Mouse (Mus musculus) hindlimb bud, embryonic 11.5 days (tissue): ENCODE measurements around the gene Zeb2.

Experiments
- DNase-seq: peaks from one replicate; pipeline ENCODE4 v3.0.0-alpha.2; 2012; ENCODE audit warnings: low read depth, low spot score; ENCODE audit errors: extremely low spot score

The Zeb2 gene

DNA sequence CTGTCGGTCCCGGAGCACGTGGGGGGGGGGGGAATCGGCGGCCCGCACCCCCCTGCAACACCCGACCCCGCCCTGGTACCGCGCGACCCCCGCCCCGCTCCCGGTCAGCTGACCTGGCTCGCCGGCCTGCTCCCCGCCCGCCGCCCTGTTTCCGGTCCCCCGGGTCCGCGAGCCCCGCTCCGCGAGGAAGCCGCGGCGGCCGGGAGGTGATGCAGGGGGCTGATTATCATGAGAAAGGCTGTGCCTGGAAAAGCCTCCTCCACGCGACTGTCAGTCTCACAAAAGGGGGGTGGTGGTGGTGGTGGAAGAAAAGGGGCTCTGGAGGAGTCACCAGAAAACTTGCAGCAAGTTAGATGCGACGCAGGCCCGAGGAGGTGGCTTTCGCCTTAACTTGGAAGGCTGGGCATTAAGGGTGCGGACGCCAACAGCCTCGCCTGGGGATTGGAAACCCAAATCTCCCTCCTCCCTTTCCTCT is at the start of gene Zeb2:
Gene Zeb2 (minus strand): TSS at position 309 of the 475 bp plus-strand sequence.
- no peak for DNase-seq

DNA sequence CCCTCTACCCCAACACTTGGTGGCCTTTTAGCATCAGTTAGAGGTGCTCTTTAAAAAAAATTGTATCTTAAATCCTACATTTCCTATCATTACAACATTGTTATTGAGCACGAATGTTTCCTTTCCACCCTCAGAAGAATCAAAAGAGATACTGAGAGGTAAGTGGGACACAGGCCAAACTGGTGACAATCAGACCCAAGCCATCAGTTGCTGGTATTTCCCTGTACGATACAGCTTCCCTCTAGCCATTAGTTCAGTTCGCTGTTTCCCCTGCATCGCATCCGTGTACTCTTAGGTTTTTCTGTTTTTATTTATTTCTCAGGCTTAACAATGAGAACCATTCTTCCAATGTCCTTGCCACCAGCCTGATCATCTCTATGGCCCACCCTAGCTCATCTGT is 41.6 kb upstream of the Zeb2 start:
- no peak for DNase-seq

DNA sequence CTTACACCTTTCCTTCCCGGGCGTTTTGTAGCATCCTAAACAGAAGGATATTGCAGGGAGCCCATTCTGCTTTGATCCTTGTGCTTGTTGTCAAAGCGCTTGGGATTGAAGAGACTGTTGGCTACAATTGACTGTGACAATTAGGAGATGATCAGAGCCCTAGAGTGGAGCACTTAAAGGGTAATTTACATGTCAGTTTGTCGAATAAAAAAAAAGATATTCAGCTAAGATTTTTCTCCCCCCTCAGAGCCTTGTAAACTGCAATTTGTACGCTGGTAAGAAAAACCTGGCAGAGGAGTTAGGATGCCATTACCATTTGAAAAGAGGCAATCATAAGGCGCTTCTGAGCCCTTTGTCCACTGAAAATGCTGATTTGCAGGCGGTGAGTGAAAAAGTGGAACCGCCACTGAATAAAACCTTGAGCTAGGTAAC is 41.2 kb upstream of the Zeb2 start:
- no peak for DNase-seq

DNA sequence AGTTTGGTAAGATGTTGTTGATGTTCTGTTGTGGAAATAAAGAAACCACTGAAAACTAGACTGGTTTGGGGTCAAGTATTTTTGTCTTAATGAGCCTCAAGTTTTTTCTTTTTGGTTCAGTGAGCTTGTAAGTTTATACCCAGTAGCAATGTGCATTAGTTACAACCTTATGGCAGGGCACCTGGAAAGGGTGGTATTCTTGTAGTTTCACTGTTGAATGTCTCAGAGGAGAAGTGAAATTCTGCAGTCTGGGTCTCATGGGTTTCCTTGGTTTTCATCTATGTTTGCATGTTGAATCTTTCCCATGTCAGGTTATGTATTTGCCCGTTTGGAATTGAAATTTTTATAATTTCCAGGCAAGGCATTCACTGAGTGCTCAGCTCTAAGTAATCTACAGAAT is 36.1 kb upstream of the Zeb2 start:
- no peak for DNase-seq

DNA sequence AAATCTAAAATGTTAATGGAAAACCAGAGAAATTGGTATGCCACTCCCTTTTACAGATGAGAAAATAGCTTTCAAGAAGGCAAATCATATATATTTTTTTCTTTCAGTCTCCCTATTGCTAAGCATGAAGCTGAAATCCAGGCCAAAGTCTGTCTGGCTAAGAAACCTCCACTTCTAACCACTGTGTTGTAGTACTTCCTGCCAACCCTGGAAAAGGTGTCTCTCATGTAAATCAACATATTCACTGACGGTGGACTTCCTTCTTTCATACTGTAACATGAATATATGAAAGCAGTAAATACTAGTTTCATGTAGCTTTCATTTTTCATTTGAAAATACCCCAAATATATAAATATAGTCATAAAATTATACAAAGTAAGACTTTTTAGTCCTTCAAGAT is 26.0 kb upstream of the Zeb2 start:
- DNase-seq, result no peak

DNA sequence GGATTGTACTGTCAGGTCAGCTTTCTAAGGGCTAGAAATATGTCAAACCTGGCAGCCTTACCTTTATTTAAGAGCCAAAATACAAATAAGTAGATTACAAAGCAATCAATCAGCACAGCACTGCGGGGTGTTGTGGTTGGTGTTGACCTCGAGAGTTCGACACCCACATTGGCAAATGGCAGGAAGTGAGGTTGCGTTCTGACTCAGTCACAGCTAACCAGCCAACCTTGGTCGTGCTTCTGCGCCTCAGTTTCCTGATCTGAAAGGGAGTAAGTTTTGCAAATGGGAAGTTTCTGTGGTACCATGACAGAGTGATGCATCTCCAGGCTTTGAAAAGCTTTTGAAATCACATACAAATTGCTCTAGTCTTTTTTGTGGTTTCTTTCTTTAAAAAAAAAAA is 21.7 kb upstream of the Zeb2 start:
- no peak for DNase-seq

DNA sequence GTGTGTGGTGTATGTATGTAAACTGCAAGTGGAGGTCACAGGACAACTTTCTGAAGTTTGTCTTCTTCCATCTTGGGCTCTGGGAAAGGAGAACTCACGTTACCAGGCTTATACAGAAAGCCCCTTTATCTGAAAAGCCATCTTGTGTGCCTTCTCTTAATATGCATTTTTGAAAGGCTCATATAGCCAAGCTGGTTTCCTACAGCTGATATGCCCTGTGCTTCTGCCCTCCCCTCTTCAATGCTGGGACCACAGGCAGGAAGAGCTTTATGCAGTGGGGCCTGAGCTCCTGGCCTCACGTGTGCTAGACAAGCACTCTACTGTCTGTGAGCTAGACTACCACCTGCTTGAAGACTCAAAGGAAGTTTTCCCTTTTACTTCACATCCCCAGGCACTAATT is 19.6 kb upstream of the Zeb2 start:
- no peak for DNase-seq

DNA sequence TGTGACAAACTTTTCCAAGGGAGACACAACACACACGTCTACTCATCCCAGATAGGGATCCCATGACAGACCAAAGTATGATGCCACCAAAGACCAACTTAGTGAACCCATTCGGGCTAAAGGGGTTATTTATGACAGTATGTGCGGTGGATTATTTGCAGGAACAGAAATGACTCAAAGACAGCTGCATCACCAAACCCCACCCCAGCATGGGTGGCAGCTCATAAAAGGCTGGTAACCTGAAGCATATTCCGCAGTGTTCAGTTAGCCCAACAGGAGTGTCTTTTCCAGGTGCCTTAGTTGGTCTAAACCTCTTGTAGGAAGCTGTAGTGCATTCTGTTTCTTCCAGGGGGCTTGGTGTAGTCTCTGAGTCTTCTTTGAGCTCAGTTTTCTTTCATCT is 16.0 kb upstream of the Zeb2 start:
- DNase-seq, result no peak

DNA sequence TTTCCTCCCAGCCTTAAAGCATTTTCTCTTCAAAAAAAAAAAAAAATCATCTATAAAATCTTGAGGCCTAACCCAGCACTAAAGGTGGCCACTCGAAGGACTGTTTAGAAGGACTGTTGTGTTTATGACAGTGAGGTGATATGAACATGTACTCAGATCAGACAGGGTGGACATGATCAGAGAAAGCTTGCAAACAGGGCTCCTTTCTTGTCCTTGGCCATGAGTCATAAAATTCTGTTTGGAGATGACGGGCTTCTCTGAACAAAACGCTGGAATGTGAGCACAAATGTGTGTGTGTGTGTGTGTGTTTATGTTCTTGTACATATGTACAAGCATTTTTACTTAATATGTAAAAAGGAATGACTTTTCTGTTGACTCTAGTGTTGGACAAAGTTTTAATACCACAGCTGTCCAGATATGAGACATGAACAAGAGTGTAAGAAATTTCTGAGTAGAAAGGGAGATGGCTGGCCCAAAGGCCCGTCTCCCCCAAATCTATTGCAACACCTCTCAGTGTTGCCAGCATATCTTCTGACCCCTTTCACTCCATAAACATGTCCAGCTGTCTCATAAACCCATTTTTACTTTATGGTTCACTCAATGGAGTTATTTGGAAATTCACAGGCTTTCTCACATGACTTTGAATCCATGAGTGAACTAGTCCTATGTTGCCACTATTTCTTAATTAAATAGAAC is 13.4 kb upstream of the Zeb2 start:
- no peak for DNase-seq

DNA sequence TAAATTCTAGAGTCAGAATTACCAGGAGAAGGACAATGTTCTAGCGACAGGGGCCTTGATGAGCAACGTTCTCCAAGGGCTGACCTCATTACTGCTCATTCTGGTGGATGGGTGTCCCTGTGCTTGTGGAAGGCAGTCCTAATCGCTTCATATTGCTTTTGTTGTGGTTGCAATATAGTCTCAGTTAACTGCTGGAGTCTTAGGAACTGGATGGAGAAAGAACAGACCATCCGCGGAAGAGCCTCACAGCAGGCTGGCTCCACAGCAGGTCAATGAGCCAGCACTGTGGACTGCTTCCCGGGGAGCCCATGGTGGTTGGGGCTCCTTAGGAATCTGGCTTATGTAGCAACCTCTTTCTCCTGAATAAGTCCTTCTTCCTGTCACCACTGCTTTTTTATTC is 12.4 kb upstream of the Zeb2 start:
- DNase-seq, result no peak

DNA sequence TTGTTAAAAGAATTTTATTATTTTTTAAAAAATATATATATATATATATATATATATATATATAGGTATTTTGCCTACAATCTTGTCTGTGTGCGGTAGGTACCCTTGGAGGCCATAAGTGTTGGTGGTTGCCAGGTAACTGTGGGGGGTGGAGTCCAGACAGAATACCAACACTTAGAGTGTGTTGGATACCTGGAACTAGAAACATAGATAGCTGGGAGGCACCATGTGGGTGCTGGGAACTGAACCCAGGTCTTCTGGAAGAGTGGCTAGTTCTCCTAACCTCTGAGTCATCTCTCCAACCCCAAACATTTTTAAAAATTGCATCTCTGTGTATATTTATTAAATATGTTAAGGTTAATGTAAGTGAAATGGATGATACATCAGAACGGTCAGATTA is 11.5 kb upstream of the Zeb2 start:
- no peak for DNase-seq

DNA sequence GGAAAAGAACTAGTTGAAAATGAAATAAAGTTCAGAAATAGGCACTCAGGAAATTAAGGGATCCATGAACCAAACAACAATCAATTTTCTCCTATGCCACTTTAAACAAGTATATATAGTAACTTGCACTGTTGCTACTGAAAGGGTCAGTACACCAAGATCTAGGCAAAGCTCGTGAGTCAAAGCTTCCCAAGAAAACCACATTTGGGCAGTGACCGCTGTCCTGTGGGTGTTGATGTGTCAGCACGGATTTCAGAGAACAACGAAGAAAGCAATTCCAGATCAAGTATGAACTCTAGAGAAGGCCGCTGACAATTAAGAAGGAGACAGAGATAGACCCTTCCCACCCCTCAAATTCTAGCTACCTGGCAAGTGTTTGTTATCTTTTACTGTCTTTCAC is 9.2 kb upstream of the Zeb2 start:
- DNase-seq, result no peak

DNA sequence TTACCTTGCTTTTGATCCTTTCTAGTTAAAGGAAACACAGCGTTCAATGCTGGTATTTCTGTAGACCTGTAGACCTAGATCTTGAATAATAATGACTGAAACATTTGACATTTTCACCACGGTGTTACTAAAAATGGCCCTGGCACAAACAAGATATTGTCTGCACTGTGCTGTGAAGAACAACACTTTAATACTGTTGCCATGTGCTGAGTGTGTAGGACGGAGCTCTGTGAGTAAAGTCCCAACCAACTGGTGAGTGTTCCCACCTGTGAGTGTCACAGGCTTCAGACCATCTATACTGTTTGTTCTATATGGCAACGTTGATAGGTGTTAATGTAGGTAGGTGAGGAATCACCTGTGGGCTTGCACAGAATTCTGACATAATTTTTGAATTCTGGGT is 8.0 kb upstream of the Zeb2 start:
- no peak for DNase-seq

DNA sequence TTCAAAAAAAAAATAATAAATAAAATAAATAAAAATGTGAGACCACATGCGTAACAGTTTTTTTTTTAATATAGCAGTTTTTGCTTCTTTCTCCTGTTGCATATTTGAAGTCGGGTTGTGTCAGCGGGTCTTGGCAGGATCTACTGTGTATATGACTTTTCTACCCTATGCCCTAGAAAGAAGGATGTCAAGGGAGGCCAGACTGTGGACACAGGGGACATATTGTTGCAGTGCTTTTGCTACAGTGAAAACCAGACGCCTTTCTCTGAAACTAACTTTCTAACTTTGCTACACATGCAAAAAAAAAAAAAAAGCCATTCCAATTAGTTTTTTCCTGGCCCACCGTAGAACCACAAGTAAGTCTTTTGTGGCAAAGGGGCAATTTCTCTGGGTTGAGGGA is 6.3 kb upstream of the Zeb2 start:
- DNase-seq, result no peak

DNA sequence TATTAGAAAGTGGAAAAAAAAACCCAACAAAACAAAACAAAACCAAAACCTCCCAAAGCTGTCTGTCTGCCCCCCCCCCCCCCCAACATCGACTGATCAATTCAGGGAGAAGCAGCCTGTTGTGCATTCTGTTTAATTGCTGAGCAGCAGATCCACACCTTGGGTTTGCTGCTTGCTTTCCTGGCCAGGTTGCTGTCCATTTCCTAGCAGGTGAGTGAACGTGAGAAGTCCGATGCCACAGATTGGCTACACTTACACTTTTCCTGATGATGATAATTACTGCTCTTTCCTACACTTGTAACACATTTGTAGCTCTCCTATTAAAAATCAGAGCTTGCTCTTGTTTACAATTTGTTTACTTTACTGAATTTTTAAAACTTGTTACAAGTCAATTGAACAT is 926 bp upstream of the Zeb2 start:
- no peak for DNase-seq

DNA sequence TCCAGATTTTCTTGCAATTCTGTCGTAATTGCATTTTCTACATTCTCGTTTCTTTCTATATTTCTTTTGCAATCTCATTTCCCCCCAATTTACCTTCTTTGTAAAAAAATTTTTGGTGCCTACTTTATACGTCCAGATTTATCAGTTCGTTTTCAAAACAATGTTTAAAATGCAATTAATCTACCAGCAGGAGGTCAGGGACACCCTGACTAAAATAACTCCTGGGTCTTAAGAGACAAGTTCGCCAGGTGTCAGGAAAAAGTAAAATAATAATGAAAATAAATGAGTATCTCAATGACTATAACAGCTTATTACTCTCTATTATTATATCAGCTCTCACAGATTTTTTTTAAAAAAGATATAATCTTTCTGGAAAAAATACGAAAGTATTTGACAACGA is 397 bp upstream of the Zeb2 start:
- no peak for DNase-seq

DNA sequence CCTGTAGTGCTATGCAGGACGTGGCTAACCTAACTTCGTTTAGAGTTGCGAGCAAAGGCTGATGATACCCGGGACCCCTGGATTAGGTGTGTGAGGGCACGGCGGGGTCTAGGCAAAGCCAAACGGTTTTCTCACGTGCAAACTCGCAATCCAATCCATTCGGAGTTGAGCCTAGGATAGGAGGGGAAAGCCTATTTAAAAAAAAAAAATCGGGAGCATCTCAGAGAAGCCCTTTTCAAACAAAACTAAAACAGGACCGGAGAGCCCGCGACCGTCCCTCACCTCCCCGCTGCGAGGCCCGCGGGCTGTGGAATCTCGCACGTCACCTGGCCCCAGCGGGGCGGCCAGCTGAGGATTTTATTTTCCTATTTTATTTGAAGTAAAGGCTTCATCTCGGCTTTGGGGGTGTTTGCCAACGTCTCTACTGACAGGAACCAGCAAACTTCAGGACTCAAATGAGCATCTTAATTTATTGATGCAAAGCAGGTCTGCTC is 617 bp downstream of the Zeb2 start:
- DNase-seq, result no peak

DNA sequence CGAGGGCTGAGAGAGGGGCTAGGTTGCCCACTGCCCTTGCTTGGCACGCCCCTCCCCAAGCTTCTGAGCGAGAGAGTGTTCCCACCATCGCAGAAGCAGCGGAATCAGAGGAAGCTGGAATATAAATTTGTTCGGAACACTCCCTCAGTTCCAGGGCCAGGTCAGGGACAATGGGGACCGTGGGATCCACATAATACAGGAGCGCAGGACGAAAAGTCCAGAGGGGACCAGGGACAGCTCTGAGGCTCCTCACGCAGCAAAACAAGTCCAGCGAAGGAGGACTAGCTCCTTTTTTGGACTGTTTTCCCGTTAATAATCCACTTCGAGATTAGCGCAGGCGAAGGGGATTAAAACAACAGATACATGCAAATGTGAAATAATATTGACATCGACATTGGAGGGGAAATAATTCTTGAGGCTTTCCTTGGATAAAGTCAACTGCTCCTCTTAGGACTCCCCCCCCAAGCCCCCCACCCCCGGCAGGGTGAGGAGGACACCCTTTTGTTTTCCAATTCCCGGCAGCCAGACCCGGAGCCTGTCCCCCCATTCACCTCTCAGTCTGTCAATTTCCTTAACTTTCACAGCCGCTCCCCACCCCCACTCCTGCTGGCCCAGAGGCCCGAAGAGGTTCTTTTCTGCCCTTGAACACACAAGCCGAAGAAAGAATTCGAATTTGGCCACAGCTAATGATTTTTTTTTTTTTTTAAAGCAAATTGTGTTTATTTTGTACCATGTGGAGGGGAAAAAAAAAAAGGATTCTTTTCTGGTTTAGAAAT is 1.3 kb downstream of the Zeb2 start:
- no peak for DNase-seq

DNA sequence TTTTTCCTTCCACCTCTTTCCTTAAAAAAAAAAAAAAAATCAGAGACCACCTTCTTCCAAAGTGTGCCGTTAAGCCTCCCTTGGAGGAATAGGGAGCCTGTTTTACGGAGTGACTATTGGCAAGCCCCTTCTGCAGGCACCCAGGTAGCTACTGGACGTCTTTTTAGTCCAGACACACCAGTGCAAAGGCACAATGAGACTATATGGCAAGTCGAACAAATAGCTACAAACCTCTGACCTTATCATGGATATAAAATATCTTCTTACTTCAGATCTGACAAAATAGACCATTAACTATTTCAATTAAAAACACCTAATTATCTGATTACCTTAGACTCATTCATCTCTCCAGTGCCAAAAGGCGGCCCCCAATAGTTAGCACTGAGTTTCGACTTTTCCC is 2.0 kb downstream of the Zeb2 start:
- no peak for DNase-seq

DNA sequence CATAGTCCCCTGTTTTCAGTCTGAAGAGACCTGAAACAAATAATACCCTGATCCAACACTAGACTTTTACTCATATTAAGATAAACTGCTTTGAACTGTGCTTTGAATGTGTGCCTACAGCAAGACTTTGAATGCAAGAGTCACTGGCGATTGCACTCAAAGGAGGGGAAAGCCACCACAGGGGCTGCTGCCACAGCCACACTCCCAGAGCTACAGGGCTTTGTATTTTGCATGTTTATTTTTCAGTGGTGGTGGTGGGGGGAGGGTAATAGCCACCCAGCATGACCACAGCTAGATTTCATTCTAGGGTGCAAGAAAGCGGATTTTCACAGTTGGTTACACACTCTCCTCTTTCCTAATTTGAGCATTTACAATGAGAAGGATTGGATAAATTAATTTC is 2.6 kb downstream of the Zeb2 start:
- no peak for DNase-seq

DNA sequence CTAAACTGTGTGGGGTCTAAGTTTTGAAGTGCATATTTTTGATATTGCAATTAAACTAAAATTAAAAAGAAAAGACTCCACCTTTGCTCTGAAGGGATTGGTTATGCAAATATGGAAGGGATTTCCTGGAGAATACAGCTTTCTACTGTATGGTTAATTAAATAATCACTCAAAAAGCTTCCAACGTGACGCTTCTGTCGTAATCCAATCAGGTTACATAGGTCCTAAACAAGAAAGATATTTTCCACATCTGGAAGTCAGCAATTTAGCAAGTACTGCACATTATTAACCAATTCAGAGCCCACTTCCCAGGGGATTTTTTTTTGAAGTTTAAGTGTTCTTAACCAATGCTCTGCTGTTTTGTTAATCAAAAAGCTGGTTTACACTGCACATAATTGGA is 3.3 kb downstream of the Zeb2 start:
- no peak for DNase-seq

DNA sequence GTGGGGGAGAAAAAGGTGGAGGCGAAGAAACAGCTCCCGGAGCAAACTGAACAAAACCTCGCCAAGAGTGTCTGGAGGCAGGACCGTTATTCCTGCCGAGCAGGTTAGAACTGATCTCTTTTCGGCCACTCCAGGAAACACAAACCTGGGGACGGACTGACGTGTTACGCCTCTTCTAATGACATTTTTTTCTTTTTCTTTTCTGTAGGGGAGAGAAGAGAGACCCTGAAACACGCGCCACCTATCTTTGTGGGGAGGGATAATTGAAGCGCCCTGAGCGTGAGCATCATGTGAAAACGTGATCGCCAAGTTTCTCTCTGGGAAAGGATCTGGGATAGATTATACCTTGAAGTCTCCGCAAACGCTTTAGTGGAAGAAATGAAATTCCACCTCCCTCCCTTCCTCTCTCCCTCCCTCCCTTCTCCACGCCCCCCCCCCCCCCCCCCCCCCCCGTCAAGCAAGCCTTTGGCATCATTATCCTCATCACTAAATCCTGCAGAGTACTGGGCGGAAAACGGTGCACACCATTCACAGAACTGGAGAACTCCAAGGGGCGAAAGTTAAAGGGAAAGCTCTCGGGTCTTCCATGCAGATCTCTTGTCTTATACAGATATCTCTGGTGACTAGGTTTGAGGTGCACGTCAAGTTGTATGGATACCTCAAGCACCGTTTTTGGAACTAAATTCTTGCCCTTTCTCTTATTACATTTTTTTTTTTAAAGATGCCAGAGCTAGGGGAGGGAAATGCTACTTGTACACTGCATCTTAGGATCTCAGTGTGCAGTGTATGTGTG is 4.1 kb downstream of the Zeb2 start:
- DNase-seq, result no peak
